Mouse (Mus musculus): ENCODE measurements around the gene Fam25c. TPM values are rescaled to one million over a fixed set of nuclear protein-coding genes. Genes with fewer than 3 reads are reported as not detected.
"Not testable (repeated sequence)": the region's sequence is repeated elsewhere in the genome, so short reads cannot be mapped to it uniquely, and the experiment has no call there.

Gene Fam25c
- total and polyA plus RNA-seq, 2 experiments from 2014 or later = not detected

GRCm38 (mm10) chr14:34370921-34371320 lies 15.7 kb upstream of the Fam25c start:
- no peaks in the 10 kb centered on the region for H3K36me3 ChIP-seq (ENCODE audit: insufficient read depth, low read length)
- no peak overlapping the region for H3K4me2 ChIP-seq (ENCODE audit: low read depth, low read length, poor library complexity, severe bottlenecking)
- no peak overlapping the region for H3K4me3 ChIP-seq (ENCODE audit: low read depth, low read length)
- H3K27me3 ChIP-seq (ENCODE audit: insufficient read depth, low read length) = no peaks in the 10 kb centered on the region
- TF ChIP-seq CTCF (IDR thresholded peaks at IDR 0.05) = no peak
- no peak overlapping the region for H3K9ac ChIP-seq (replicated peaks; ENCODE audit: low read length, poor library complexity, severe bottlenecking)
- 93% methylated on average over 3 of the region's 3 CpGs for WGBS
- DNase-seq (ENCODE audit: low spot score) (no peak), ATAC-seq (ENCODE audit: low FRiP score) (no peak)
- no peaks in the 10 kb centered on the region for H3K4me1 ChIP-seq (ENCODE audit: insufficient read depth, low read length)
- H3K27ac ChIP-seq (ENCODE audit: low read depth, low read length) = no peak overlapping the region
- H3K9me3 ChIP-seq (ENCODE audit: low read length) = no peaks in the 10 kb centered on the region

GRCm38 (mm10) chr14:34370203-34370602 lies 15.0 kb upstream of the Fam25c start:
- no peaks in the 10 kb centered on the region for H3K9me3 ChIP-seq (ENCODE audit: low read length)
- no peaks in the 10 kb centered on the region for H3K36me3 ChIP-seq (ENCODE audit: insufficient read depth, low read length)
- no peak overlapping the region for H3K4me3 ChIP-seq (ENCODE audit: low read depth, low read length)
- no peaks in the 10 kb centered on the region for H3K4me1 ChIP-seq (ENCODE audit: insufficient read depth, low read length)
- no peak overlapping the region for H3K4me2 ChIP-seq (ENCODE audit: low read depth, low read length, poor library complexity, severe bottlenecking)
- H3K27ac ChIP-seq (ENCODE audit: low read depth, low read length) = no peak overlapping the region
- WGBS = 55% methylated on average over 3 of the region's 3 CpGs
- no peaks in the 10 kb centered on the region for H3K27me3 ChIP-seq (ENCODE audit: insufficient read depth, low read length)
- ATAC-seq (ENCODE audit: low FRiP score) = no peak
- no peak overlapping the region for H3K9ac ChIP-seq (replicated peaks; ENCODE audit: low read length, poor library complexity, severe bottlenecking)
- TF ChIP-seq CTCF (IDR thresholded peaks at IDR 0.05) = peak; percentile 24; the same call in 1 of the 2 replicates
- no peak for DNase-seq (ENCODE audit: low spot score)

DNA sequence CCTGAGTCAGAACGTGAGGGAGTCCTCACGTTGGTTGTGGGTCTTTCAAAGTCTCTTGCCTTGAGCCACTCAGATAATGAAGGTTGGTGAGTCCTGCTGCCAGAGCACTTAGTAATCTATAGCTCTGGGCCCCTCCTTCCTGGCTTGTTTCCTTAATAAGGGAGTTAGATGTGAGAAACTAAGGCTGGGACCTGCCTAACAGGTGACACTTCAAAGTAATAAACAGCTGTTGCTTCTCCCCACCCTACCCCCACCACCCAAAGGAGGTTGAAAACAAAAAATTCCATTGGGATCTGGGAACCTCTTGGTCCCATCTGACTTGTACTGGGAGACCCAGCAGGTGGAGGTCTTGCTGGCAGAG lies 9.9 kb upstream of the Fam25c start:
- Histone ChIP-seq H3K36me3 (ENCODE audit: insufficient read depth, low read length) (no peaks in the 10 kb centered on the region), H3K9ac (replicated peaks; ENCODE audit: low read length, poor library complexity, severe bottlenecking) (no peak overlapping the region), H3K4me2 (ENCODE audit: low read depth, low read length, poor library complexity, severe bottlenecking) (no peak overlapping the region), H3K9me3 (ENCODE audit: low read length) (no peaks in the 10 kb centered on the region), H3K4me3 (ENCODE audit: low read depth, low read length) (no peak overlapping the region), H3K27me3 (ENCODE audit: insufficient read depth, low read length) (no peaks in the 10 kb centered on the region), H3K4me1 (ENCODE audit: insufficient read depth, low read length) (peaks cover 5% of the 10 kb centered on the region), H3K27ac (ENCODE audit: low read depth, low read length) (no peak overlapping the region)
- TF ChIP-seq CTCF (IDR thresholded peaks at IDR 0.05) = no peak
- ATAC-seq (ENCODE audit: low FRiP score) = no peak
- DNase-seq (ENCODE audit: low spot score) = no peak
- 87% methylated on average over 2 of the region's 2 CpGs for WGBS

DNA sequence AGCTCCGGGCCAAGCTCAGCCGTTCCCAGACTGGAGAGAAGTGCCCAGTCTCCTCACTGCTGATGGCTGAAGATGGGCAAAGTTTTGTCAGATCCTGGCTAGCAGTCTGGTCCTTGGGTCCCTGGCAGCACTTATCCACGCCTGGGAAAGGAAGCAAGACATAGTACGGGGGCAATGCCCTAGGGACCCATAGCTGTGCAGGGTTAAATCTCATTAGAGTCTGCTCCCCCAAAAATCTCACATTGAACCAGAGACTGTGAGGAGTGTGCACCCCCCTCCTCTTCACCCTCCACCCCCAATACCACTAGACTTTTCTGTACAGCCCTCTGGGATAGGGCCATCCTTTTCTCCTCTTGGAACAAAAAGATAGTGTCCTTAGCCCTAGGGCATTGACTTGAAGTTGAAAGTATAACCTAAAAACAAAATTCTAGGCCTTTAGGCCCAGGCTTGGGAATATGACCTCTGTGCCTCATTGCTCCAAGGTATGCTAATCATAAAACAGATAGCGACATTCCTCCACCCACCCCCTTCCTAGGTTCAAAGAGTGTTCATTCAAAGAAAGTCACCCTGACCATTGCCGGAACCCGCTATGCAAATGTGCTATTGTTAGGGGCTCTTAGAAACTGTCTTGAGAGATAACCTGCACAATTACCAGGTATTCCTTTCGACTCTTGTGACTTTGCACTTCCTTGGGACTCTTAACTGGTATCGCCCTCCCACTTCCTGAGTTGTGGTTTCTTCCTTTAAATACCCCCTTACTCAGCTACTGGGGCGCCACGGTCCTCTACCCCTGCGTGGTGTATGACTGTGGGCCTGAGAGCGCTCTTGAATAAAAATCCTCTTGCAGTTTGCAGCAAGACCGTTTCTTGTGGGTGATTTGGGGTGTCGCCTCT lies 9.3 kb upstream of the Fam25c start:
- Histone ChIP-seq H3K27ac (ENCODE audit: low read depth, low read length) (peak overlapping the region; percentile 75; the same call in 1 of the 2 replicates), H3K4me2 (ENCODE audit: low read depth, low read length, poor library complexity, severe bottlenecking) (peak overlapping the region; percentile 85), H3K4me3 (ENCODE audit: low read depth, low read length) (peak overlapping the region; percentile 41), H3K9ac (replicated peaks; ENCODE audit: low read length, poor library complexity, severe bottlenecking) (peak overlapping the region; percentile 60)
- H3K4me1 ChIP-seq (ENCODE audit: insufficient read depth, low read length); H3K36me3 ChIP-seq (ENCODE audit: insufficient read depth, low read length); DNase-seq (ENCODE audit: low spot score); H3K9me3 ChIP-seq (ENCODE audit: low read length); H3K27me3 ChIP-seq (ENCODE audit: insufficient read depth, low read length): not testable (repeated sequence)
- peak; percentile 54; the same call in 1 of the 2 replicates for ATAC-seq (ENCODE audit: low FRiP score)
- 72% methylated on average over 15 of the region's 15 CpGs for WGBS

DNA sequence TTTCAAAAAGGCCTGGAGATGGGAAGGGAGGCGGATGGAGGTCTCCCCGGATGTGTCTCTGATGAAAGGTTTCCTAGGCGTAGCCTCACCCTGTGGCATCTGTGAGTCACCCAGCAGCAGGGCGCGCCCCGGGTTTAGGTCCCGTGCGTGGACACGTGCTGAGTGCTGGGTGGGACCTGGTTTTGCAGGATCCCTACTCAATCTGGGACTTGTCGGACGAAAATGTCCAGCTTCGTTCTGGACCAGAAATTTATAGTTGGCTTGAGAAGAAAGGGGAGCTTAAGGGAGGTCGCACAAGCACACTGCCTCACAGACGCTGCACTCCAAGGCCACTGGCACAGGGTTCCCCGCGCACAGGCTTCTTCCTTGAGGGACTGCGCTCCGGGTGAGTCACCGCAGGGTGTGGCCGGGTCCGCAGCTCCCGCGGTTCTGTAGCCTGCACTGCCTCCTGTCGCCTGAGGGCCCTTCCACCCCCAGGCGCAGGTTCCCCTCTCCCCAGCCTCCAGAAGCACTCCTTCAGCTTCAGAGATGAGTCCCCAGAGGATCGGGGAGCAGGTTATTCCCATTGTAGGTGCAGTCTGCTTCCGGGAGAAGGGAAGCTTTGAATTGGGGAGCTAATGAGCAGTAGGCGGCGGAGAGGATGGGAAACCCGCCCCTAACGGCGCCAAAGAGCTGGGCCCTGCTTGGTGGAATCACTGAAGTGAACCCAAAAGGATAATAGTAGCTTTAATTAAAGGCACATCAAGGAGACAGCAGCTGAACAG lies 8.4 kb upstream of the Fam25c start:
- Histone ChIP-seq H3K9me3 (ENCODE audit: low read length) (no peaks in the 10 kb centered on the region), H3K9ac (replicated peaks; ENCODE audit: low read length, poor library complexity, severe bottlenecking) (peak overlapping the region; percentile 60), H3K36me3 (ENCODE audit: insufficient read depth, low read length) (no peaks in the 10 kb centered on the region), H3K27me3 (ENCODE audit: insufficient read depth, low read length) (no peaks in the 10 kb centered on the region), H3K4me2 (ENCODE audit: low read depth, low read length, poor library complexity, severe bottlenecking) (peak overlapping the region; percentile 85), H3K27ac (ENCODE audit: low read depth, low read length) (peak overlapping the region; percentile 75), H3K4me3 (ENCODE audit: low read depth, low read length) (peak overlapping the region; percentile 41), H3K4me1 (ENCODE audit: insufficient read depth, low read length) (peaks cover 5% of the 10 kb centered on the region)
- ATAC-seq (ENCODE audit: low FRiP score) (peak; percentile 74), DNase-seq (ENCODE audit: low spot score) (peak; percentile 64)
- WGBS = 2% methylated on average over 32 of the region's 32 CpGs
- peak; percentile 57 for TF ChIP-seq CTCF (IDR thresholded peaks at IDR 0.05)
